Mouse (Mus musculus): ENCODE data around the gene Gm27021.
A peak's percentile ranks its signal among the peaks of the same experiment; 100 is the strongest.

Gene Gm27021

GRCm38 (mm10) chr8:120565151-120565711, 102.6 kb downstream of the Gm27021 start:
- no peak for DNase-seq (ENCODE audit: low spot score)

DNA sequence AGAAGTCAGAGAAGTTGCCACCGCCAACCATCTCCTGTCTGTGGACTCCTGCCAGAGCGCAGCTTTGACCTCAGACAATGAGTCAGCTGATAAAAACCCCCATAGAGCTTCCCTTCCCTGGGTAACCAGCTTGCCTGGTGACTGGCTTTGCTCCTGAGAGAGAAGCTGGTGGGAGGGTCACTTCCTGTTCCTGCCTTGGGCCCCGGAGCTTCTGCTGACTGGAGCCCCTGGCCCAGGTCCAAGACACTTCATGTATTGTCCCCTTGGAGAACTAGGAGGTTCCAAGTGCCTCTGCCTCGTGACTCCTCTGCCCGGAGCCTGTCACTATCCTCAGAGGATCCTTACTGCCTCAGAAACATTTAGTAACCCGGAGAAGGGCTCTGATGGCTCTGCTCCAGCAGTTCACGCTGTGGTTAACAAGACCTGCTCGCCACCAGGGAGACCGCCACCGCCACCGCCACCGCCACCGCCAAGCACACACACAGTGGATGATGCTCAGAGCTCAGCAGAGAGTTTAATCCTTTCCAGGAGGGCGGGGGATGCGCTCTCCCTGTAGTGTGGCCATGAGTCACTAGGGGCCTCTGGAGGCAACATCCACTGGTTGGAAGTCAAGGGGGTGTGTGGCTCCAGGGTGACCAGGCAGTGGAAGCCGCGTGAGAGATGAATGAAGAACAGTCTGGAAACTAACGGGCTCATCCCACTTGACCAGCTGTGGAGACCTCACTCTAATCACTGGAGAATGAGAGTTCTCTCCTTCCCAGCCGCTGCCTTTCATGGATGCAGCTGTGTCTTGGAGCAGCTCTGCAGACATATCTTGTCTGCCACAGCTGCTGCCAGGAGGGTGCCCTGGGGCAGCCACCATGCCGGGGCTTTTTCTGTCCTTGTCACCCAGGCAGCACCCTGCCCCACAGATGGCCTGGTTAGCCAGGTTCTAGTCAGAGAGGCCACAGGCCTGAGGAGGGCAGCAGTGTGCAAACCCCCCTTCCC, 103.7 kb downstream of the Gm27021 start:
- DNase-seq (ENCODE audit: low spot score), result peak; percentile 93

GRCm38 (mm10) chr8:120563348-120563724, 104.5 kb downstream of the Gm27021 start:
- DNase-seq (ENCODE audit: low spot score), result no peak

DNA sequence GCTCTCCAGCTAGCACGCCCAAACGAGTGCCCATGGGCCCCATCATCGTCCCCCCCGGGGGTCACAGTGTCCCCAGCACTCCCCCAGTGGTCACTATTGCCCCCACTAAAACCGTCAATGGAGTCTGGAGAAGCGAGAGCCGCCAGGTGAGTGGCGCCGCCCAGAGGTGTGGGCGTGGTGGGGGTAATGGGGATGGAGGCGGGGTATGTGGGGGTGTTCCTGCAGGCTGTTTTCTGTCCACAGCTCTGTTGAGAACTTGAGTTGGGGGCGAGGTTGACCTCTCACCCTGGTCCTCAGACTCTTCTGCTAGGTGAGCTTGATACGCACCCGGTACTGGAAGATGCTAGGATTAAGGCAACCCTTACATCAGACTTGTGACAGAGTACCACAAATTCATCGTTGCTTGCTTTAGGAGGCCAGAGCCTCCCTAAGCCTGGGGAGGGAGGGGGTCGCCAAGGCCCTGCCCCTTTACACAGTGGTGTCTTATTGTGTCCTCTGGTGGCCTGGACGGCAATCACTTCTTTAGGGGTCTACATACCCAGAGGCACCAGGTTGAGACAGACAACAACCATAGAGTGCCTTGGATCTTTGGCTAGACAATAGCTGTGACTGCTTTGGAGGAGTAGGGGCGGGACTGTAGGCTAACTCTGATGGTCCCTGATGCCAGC, 105.1 kb downstream of the Gm27021 start:
- DNase-seq (ENCODE audit: low spot score), result no peak

GRCm38 (mm10) chr8:120561539-120562435, 106.1 kb downstream of the Gm27021 start:
- DNase-seq (ENCODE audit: low spot score), result peak; percentile 49

- DNase-seq (ENCODE audit: low spot score), result no peak
Observed at GRCm38 (mm10) chr8:120560535-120560934, 107.3 kb downstream of the Gm27021 start.

- no peak for DNase-seq (ENCODE audit: low spot score)
Observed at GRCm38 (mm10) chr8:120559654-120560053, 108.2 kb downstream of the Gm27021 start.
